Mouse (Mus musculus) cortical plate, adult 2 months (tissue): Measurements from ENCODE around the gene Scn8a.

Source experiments
- CTCF ChIP-seq: fragments of 200-500 bp; IDR thresholded peaks from 2 replicates; pipeline ENCODE4 v1.5.1; 2011; ENCODE audit warnings: mild to moderate bottlenecking, control low read depth, low read length; ENCODE audit not compliant: insufficient read depth; ENCODE audit errors: extremely low read depth
- POLR2A ChIP-seq: fragments of 200-500 bp; IDR thresholded peaks from 2 replicates; pipeline ENCODE4 v1.6.1; 2011; ENCODE audit warnings: mild to moderate bottlenecking, low read length, control low read depth; ENCODE audit not compliant: insufficient read depth; ENCODE audit errors: extremely low read depth

DNA sequence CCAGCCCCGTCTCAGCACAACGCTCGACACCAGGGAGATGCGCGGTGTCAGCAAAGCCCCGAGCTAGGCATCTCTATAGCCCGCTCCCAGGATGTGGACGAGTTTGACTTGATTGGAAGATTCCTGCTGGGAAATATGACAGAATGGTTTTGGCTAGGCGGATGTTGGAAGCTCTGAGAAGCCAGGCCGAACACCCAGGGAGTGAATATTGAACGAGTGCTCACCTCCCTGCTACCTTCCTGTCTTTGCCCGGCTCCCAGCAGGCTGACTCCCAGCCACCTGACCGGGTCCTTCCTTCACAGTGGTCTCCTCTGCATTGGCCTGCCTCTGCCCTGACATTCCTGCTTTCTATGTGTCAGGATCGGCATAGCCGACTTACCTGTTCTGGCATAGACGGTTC is 85.1 kb downstream of the Scn8a start:
- no peak for TF ChIP-seq CTCF
- no peak for TF ChIP-seq POLR2A
